Mouse (Mus musculus): Measurements from ENCODE around the gene Shpk.
A peak's percentile ranks its signal among the peaks of the same experiment; 100 is the strongest.

The Shpk gene

DNA sequence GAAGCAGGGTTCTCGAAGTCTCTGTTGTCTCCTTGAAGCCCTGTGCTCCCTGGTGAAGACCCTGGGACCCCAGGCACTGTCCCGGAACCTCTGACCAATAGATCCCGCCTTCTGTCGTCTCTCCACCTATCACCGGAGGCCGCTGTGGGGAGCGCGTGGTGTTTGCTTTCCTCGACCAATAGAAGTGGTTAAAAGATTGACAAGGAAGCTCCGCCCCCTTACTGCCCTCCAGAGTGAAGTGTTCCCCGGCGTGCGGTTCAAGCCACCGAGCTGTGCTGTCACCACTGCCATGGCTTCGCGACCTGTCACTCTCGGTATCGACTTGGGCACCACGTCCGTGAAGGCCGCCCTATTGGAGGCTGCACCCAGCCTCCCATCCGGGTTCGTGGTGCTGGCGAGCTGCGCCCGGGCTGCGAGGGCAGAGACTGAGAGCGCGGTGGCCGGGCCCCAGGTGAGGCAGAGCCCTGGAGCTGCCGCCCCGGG is at the start of gene Shpk:
Shpk (plus strand) TSS at position 231 of the 483 bp plus-strand sequence.
- DNase-seq (ENCODE audit: low spot score): peak; percentile 83

DNA sequence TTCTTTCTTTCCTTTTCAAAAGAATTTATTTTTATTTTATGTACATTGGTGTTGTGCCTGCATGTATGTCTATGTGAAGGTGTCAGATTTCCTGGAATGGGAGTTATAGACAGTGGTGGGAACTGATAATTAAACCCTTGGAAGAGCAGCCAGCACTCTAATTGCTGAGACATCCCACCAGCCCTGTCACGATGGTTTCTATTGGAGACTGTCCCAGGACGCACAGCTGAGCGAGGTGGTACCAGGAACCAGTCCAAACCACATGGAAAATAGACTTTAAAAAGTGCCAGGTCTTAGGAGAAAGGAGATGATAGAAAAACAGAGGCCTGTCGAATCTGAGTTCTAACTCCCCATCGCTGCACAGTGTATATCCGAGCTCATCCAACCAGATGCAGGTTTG is 44.2 kb upstream of the Shpk start:
- DNase-seq (ENCODE audit: low spot score): no peak

DNA sequence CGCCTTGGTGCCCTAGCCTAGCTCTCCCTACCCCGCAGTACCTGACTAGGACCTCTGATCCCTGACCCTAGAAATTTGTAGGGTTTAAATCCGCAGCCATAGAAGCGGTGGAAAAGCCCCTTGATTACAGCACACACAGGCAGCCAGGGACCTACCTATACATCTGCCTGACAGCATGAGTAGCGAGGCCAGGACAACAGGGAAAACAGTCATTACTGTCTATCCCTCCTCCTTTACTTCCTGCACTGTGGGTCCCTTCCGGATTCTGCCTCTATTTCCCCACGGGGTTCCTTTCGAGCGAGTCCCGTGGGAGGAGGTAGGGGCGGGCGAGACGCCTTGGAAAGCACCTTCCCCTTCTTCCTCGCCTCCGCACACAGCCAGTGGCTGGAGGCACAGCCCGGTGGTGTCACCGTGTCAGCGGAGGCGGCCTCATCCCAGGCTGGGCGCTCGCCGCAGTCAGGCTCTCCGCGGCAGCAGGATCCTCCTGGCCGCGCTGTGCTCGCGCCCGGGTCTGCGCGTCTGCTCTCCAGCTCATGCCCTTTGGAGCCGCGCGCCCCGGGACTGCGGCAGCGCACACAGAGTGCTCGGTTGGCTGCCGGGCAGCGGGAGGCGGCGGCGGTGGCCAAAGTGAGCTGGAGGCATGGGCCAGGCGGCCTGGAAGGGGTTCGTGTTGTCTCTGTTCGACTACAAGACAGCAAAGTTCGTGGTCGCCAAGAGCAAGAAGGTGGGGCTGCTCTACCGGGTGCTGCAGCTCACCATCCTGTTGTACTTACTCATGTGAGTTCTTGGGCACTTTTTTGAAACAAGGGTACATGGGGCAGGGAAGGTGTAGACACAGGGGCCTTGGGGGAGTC is 39.1 kb upstream of the Shpk start, which contains the start of gene P2rx5:
P2rx5 (plus strand) TSS at position 465 of the 854 bp plus-strand sequence.
- DNase-seq (ENCODE audit: low spot score): peak; percentile 18

DNA sequence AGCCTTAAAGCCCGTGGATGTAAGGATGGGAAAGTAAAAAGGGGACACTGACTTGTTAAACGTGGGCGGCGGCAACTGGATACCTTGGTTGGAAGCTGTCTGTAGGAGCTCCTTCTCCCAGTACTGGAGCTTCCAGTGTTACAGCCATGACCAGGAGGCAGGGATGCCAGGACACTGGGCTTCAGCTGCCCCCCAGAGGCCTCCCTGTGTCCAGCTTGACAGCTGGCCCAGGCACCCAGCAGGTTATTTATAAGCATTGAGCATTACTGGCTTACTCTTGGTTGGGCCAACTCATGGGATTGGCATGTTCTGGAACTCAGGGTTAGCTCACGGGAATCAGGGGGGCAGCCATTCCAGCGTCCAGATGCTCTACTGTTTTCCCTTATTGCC is 38.5 kb upstream of the Shpk start:
- no peak for DNase-seq (ENCODE audit: low spot score)

- DNase-seq (ENCODE audit: low spot score): no peak
Observed at GRCm38 (mm10) chr11:73161616-73162015, 37.6 kb upstream of the Shpk start.

DNA sequence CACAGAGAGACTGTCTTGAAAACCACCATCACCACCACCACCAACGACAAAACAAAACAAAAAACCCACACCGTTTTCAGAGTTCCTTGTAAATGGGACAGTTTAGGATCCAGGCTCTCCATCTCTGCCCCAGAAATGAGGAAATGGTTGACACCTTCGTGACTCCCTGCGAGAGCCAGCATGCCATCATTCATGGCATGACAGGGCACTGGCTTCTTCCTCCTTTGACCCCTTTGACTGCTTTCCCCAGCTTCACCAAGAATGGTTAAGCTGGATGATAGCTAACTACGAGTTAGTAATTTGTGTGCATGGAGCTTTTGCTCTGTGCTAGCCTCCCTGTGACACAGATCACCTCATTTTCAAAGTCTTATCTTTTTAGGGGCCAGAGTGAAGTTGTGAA is 37.0 kb upstream of the Shpk start:
- no peak for DNase-seq (ENCODE audit: low spot score)

DNA sequence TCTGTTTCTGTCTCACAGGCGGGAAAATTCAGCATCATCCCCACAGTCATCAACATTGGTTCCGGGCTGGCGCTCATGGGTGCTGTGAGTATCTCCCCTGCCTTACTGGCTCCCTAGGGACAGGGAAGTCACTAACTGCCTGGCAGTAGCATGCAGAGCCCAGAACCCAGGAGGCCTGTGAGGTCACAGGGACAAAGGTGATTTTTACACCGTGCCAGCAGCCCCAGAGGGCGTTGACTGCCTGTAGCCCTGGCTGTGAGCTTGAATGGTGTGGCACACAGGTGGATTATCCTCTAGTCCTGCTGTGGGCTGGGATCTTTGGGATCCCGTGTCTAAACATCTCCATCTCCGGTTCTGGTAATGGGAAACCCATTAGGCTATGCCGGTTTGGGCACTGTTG is 31.2 kb upstream of the Shpk start:
- no peak for DNase-seq (ENCODE audit: low spot score)

DNA sequence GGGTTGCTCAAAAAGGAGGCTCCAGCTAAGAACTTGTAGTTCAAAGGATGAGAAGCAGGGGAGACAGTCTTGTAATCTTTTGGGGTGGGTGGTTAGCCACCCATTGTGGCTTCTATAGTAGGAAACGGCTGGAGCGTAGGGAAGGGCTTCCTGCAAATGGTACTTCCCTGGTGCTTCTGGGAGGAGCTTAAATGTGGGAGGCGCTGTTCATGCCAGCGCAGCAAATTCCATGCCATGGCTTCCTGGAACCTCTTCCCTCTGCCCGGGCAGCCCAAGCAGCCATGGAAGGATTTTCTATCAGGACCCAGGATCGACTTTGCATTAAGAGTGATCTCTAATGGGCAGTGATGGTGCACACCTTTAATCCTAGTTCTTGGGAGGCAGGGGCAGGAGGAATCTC is 30.7 kb upstream of the Shpk start:
- no peak for DNase-seq (ENCODE audit: low spot score)

GRCm38 (mm10) chr11:73169231-73169630 is 30.0 kb upstream of the Shpk start:
- peak; percentile 36 for DNase-seq (ENCODE audit: low spot score)

GRCm38 (mm10) chr11:73172186-73172585 is 27.1 kb upstream of the Shpk start:
- DNase-seq (ENCODE audit: low spot score): no peak

GRCm38 (mm10) chr11:73175612-73176011 is 23.6 kb upstream of the Shpk start:
- no peak for DNase-seq (ENCODE audit: low spot score)

DNA sequence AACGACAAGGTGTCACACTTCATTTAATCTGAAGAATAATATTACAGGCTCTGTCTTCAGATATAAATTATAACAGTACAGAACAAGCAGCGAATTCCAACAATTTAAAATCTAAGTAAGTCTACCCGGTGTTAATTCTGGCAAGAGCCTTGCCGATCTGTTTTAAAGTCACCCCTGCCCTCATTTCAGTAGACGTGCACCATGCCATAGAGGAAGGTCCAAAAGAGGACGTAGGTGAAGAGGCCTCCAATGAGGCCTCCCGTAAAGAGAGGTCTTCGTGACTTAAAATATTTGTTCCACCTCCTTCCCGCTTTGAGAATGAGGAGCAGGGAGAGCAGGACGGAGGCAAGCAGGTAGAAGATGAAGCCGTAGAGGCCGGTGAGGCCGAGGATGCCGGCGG is 23.1 kb upstream of the Shpk start:
- DNase-seq (ENCODE audit: low spot score): no peak

- DNase-seq (ENCODE audit: low spot score): peak; percentile 95
Observed at GRCm38 (mm10) chr11:73176608-73177508, 22.4 kb upstream of the Shpk start, which contains the start of the genes Emc6 and Tax1bp3. Emc6 (minus strand) TSS chr11:73177037. Tax1bp3 (plus strand) TSS chr11:73177083.

DNA sequence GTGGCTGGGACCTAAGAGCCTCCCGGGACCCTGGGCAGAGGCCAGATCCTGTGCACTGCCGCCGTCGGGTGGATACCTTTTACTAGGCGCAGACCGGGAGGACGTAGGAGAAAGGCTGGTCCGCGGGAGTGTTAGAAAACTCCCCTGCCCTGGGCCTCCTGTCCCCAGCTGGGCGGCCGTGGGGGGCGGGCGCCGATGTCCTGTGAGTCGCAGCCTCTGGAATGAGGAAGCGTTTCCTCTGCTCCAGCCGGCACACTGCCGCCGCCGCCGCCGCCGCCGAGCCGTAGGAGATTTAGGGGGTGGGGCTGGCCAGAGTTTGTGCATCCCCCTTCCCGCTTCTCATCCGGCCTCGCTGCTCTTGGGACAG is 21.8 kb upstream of the Shpk start:
- peak; percentile 79 for DNase-seq (ENCODE audit: low spot score)

GRCm38 (mm10) chr11:73177895-73178294 is 21.4 kb upstream of the Shpk start:
- peak; percentile 23 for DNase-seq (ENCODE audit: low spot score)

DNA sequence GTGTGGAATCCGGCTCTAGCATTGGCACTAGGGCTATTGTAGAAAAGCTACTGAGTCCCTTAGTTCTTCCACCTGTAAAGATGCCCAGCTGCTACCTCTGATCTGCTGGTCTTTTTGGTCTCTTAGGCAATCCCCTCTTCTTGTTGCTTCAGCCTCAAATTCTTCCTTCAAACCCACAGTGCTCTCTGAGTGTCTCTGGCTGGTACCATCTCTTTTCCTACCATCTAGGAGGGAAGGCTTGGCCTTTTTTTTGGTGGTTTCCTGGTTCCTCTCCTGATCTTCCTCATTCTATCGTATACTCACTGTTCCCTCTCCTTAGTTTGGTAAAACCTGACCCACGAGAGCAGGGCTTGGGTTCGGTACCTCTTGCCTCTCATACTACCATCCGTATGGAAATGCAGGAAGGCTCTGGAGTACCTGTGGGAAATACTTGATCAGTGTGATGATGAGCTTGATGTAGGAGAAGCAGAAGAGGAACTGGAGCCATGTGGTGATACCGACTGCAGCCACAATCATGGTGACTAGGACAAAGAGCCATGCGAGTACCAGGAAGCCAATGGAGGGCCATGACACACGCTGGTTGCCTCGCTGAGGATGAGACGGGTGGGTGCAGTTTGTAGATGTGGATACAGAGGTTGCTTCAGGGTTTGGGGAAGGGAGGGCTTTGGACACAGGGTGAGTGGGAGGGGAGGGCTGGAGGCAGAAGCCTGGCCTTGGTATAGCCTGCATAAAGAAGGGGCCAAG is 13.2 kb upstream of the Shpk start:
- no peak for DNase-seq (ENCODE audit: low spot score)

DNA sequence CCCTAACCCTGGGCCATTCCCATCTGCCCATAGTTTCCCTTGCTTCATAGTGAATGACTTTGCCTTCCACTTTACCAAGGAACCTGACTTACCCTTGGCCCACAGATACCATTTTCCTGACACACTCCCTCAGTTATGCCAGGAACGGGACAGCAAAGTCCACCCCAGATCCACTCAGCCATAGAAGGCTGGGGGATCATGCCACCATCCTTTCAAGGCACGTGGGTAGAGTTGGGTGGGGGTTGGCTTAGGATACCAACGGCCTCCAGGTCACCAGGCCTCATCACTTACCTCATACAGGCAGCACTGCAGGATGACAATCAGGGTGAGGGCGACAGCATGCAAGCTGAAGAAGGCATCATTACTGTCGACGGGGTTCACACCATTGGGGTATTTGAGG is 12.0 kb upstream of the Shpk start:
- DNase-seq (ENCODE audit: low spot score): no peak

GRCm38 (mm10) chr11:73193047-73193446 is 6.2 kb upstream of the Shpk start:
- no peak for DNase-seq (ENCODE audit: low spot score)

- no peak for DNase-seq (ENCODE audit: low spot score)
Observed at GRCm38 (mm10) chr11:73194444-73194843, 4.8 kb upstream of the Shpk start.

GRCm38 (mm10) chr11:73198190-73198589 is 1.1 kb upstream of the Shpk start:
- no peak for DNase-seq (ENCODE audit: low spot score)

- DNase-seq (ENCODE audit: low spot score): no peak
Observed at GRCm38 (mm10) chr11:73198603-73199229, 544 bp upstream of the Shpk start, which contains the start of gene Ctns. Ctns (minus strand) TSS chr11:73199042.
